Mouse (Mus musculus): Measurements from ENCODE around the gene Smco3.

Smco3 gene

GRCm38 (mm10) chr6:136835352-136835751 is at the start of gene Smco3:
Smco3 (minus strand) TSS chr6:136835452.
- ChIA-PET POLR2A (interaction anchor here in 3 of 4 experiments (0.9 to 18.5 kb wide), 6 partner anchors 9 to 31 kb away, joined by 3 to 441 read pairs (median 37); partner anchors contain the start of genes Hist4h4 (in 3 of the 3) and H2afj (in 2 of the 3)), CTCF (interaction anchor here in 2 of 4 experiments (0.6 to 1.1 kb wide), 2 partner anchors 12 to 1051 kb away, joined by 3 to 7 read pairs; no protein-coding TSS in a partner anchor)

DNA sequence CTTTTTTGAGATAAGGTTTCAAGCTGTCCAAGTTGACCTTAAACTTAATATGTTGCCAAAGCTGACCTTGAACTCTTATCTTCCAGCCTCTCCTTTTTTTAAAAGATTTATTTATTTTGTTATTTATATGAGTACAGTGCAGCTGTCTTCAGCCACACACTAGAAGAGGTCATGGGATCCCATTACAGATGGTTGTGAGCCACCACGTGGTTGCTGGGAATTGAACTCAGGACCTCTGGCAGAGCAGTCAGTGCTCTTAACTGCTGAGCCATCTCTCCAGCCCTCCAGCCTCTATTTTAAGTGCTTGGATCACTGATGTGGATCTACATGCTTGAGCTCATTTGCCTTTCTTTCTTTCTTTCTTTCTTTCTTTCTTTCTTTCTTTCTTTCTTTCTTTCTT is 49.5 kb upstream of the Smco3 start:
- ChIA-PET CTCF (interaction anchor here in 1 of 4 experiments (0.7 kb wide), 1 partner anchor 174 kb away, joined by 4 read pairs; no protein-coding TSS in a partner anchor), POLR2A (interaction anchor here in 2 of 4 experiments (1.1 to 1.7 kb wide), 2 partner anchors 45 to 81 kb away, joined by 3 read pairs; no protein-coding TSS in a partner anchor)

DNA sequence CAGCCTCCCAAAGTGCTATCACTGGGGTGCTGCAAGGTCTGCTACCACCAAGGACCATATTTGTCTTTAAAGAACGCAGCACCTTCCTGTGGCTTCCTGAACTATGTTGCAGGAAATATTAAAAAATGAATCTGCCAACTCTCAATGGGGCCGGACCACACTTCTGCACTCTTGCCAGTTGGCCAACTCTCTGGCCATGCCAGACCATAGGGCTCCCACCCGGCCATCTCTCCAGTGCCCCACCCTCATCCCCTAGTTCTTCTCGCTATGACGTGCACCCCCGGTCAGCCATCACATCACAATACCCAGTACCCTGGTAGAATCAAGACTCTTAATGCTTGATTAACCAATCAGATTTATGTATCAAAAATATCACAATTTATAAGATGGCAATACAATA is 48.7 kb upstream of the Smco3 start:
- CTCF ChIA-PET: interaction anchor here in 1 of 4 experiments (0.6 kb wide), 1 partner anchor 505 kb away, joined by 3 read pairs; no protein-coding TSS in a partner anchor
- POLR2A ChIA-PET: interaction anchor here in 2 of 4 experiments (0.8 to 1.7 kb wide), 3 partner anchors 23 to 80 kb away, joined by 3 read pairs; no protein-coding TSS in a partner anchor

DNA sequence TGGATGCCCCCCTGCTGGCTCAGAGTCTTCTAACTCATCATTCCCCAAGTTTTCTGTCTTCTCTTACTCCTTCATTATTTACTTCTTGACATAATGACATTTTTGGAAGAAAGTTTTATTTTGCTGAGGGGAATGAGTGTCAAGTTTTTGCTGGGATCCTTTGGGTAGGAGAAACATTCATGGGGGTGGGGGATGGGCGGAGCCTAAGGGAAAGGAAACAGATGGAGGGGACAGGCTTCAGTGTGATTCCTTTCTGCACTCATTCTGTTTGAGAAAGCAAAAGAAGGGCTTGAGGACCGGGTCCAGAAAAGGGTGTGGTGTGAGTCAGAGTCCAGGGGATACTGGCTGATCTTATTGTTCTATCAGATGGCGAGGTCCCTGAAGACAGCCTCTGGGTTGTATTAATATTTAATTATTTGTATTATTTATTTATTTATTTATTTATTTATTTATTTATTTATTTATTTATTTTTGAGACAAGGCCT is 48.2 kb upstream of the Smco3 start:
- ChIA-PET CTCF (interaction anchor here in 1 of 4 experiments (0.6 kb wide), 1 partner anchor 505 kb away, joined by 3 read pairs; no protein-coding TSS in a partner anchor), POLR2A (interaction anchor here in 1 of 4 experiments (0.8 kb wide), 1 partner anchor 24 kb away, joined by 3 read pairs; no protein-coding TSS in a partner anchor)

DNA sequence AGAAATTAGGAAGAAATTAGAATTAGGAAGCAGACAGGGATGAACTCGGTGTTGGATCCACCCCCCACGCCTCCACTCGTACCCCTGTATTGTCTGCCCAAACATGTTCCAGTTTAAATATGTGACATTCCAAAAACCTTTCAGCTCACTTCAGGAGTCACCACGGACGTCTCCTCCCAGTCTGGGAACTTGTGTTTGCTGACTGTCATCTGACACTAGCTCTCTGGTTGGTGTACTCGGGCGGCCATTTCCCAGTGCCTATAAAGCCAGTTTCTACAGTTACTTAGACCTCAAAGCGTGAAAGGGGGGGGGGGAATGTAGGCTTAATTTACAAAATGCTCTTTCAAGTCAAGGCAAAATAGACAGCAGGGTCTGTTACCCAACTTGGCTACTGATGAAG is 46.4 kb upstream of the Smco3 start:
- POLR2A ChIA-PET: interaction anchor here in 3 of 4 experiments (0.6 to 1.2 kb wide), 5 partner anchors 13 to 78 kb away, joined by 3 to 6 read pairs (median 4); partner anchors contain the start of genes H2afj (in 1 of the 3) and Hist4h4 (in 1 of the 3)
- CTCF ChIA-PET: interaction anchor here in 2 of 4 experiments (0.6 kb wide), 2 partner anchors 47 to 310 kb away, joined by 3 read pairs; no protein-coding TSS in a partner anchor

GRCm38 (mm10) chr6:136875670-136876069 is 40.4 kb upstream of the Smco3 start, which contains the start of gene Mgp:
Mgp (minus strand) TSS chr6:136875823.
- ChIA-PET CTCF (interaction anchor here in 1 of 4 experiments (0.9 kb wide), 1 partner anchor 28 kb away, joined by 3 read pairs; no protein-coding TSS in a partner anchor), POLR2A (interaction anchor here in 1 of 4 experiments (0.6 to 1.3 kb wide), 3 partner anchors 17 to 775 kb away, joined by 3 to 4 read pairs (median 3); partner anchors contain the start of gene Hist4h4)

DNA sequence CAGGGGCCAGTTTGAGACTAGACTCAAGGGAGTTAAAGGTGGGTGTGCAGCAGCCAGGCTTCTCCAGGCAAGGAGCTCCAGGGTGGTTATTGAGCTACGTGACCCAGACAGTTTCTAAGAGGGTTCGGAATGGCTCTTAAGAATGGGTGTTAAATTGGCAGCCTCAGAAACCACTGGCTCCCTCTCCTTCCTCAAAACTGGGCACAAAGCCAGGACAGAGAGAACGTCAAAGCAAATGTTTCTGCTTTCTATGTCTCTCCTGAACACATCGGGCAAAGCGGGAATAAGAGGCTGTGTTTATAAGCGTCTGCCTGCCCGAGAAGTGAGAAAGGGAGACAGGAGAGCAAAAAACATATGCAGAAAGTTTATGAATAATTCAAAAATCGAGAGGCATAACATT is 39.3 kb upstream of the Smco3 start:
- ChIA-PET POLR2A (interaction anchor here in 2 of 4 experiments (0.8 to 1.3 kb wide), 2 partner anchors 47 to 70 kb away, joined by 3 read pairs; partner anchors contain the start of genes Hist4h4 (in 1 of the 2) and Wbp11 (in 1 of the 2)), CTCF (no interaction called here)

DNA sequence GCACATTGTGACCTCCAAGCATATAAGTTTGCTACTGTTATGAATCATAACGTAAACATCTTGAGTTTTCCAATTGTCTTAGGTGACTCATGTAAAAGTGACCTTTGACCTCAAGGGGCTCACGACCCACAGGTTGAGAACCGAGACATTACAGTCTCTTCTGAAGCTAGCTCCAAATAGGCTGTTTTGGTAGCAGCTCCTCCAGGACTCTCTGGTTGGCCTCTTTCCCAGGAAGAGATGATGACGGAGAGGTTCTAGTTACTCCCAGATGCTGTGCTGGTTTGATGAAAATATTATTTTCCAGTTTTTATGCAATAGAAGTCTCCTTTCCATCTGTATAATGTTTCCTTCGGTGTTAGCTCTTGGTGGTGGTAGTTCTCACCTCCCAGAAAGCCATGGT is 33.7 kb upstream of the Smco3 start:
- ChIA-PET CTCF (no interaction called here), POLR2A (interaction anchor here in 1 of 4 experiments (1.3 kb wide), 1 partner anchor 65 kb away, joined by 8 read pairs; the partner anchor contains the start of gene Hist4h4)

DNA sequence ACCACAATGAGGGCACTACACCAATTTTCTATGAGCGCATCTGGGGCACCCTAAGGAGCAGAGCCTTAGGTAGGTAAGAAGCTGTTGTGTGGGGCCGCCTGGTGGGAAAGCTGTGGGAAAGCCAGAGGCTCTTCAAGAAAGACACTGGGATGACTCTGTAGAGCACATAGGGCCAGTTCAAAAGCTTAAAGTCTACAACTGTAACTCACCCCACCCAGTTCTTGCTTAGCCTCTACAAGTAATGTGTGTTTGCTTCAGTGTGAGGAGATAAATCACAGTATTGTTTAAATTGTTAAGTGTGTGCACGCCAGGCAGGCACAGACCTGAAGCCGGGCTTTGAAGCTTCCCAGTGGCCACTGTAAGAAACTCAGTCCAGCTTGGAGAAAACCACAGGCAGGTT is 30.9 kb upstream of the Smco3 start:
- CTCF ChIA-PET: interaction anchor here in 1 of 4 experiments (0.7 to 1.3 kb wide), 2 partner anchors 19 to 41 kb away, joined by 3 read pairs; no protein-coding TSS in a partner anchor

DNA sequence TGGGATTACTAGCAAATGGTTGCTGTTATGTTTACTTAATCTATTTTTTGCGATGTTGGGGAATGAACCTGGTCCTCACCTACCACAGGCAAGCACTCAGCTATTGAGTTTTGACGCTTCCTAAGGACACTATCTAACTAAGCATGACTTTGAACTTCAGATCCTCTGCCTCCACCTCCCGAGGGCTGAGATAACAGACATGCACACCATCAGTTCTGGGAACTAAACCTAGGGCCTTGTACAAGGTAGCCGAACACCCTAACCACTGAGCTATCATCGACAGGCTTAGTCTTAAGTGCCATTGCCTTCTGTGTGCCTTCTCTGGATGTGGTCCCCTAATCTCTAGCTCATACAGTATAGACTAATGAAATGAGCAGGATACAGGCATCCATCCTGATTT is 30.1 kb upstream of the Smco3 start:
- ChIA-PET POLR2A (interaction anchor here in 1 of 4 experiments (1.6 kb wide), 1 partner anchor 61 kb away, joined by 5 read pairs; the partner anchor contains the start of gene Hist4h4), CTCF (interaction anchor here in 2 of 4 experiments (0.7 to 1.3 kb wide), 3 partner anchors 18 to 115 kb away, joined by 3 read pairs; no protein-coding TSS in a partner anchor)

More for the DNA sequence above, 30.9 kb upstream of the Smco3 start:
- POLR2A ChIA-PET: interaction anchor here in 2 of 4 experiments (0.7 to 1.6 kb wide), 3 partner anchors 62 to 100 kb away, joined by 3 to 7 read pairs (median 5); partner anchors contain the start of gene Hist4h4 (in 1 of the 2)

- ChIA-PET POLR2A (interaction anchor here in 2 of 4 experiments (0.5 to 1.4 kb wide), 3 partner anchors 33 to 119 kb away, joined by 3 to 7 read pairs (median 3); partner anchors contain the start of genes Hist4h4 (in 1 of the 2) and Wbp11 (in 1 of the 2)), CTCF (interaction anchor here (0.5 to 3.7 kb wide), 24 partner anchors 11 to 898 kb away, joined by 3 to 16 read pairs (median 4); no protein-coding TSS in a partner anchor)
These were observed 25.8 kb upstream of the Smco3 start for GRCm38 (mm10) chr6:136861020-136861419.

DNA sequence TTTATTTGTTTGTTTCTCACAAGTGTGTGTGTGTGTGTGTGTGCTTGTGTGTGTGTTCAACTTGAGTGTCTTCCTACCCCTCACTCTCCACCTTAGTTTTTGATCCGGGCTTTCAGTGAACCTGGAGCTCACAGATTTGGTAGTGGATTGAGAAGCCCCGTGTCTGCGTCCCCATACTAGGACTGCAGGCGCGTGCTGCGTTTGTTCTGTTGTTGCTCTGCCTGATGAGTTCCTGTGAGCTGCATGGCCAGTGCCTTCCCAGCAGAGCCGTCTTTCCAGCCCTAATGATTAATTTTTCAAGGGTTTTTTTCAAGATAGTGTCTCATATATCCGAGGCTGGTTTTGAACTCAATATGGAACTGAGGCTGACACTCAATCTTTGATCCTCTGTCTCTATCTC is 23.2 kb upstream of the Smco3 start:
- ChIA-PET CTCF (interaction anchor here in 3 of 4 experiments (0.5 to 3.1 kb wide), 5 partner anchors 11 to 142 kb away, joined by 3 to 17 read pairs (median 5); no protein-coding TSS in a partner anchor), POLR2A (interaction anchor here in 3 of 4 experiments (0.6 to 4.8 kb wide), 5 partner anchors 18 to 54 kb away, joined by 3 to 33 read pairs (median 3); partner anchors contain the start of gene Hist4h4 (in 3 of the 3))

DNA sequence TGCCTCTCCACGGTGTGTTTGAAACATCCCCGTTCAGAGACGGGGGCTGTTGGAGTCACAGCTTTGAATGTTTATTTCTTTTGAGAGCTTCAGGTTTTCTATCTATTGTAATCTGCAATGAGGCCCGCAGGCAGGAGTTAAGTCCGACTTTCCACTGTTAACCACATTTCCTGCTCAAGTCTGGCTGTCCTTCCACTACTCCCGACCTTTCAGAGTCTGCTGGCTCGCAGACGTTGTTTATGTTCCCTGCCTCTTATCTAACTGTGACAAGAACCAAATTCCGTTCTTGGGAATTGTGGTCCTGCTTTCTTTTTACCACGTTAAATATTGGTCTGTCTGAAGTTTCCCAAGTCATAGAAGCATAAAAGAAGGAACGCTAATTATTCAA is 22.6 kb upstream of the Smco3 start:
- ChIA-PET CTCF (interaction anchor here in 2 of 4 experiments (1.1 to 3.1 kb wide), 4 partner anchors 10 to 122 kb away, joined by 3 to 17 read pairs (median 10); no protein-coding TSS in a partner anchor), POLR2A (interaction anchor here in 3 of 4 experiments (0.6 to 4.8 kb wide), 5 partner anchors 18 to 54 kb away, joined by 3 to 33 read pairs (median 3); partner anchors contain the start of gene Hist4h4 (in 3 of the 3))

DNA sequence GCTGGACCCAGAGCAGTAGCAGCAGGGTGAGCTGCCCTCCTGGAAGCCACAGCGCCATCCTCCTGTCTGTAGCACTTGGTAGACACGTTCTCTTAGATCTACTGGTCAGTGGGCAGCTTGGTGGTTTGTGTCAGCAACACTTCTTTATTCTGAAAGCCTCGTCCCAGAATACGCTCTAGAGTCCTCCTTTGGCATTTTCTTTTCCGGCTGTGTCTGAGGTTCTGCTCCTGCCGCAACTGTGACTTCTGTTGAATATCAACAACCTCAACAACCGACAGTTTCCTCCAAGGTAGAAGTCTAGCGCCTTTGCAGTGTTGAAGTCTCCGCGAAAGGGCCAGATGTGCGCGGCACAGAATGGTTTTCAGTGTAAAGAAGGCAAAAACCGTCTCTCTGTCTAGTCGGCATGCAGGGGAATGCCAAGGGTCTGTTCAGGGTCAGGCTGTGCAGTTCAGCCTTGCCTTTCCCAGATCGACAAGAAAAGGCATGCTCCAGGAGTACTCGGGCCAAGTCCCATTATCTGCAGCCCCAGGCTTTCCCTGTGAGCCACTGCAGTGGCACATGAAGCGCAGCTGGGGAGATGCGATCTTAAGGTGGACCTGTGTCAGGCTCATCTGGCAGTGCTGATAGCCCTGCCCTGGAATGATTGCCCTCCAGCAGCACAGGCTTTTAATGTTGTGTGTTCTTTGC is 22.1 kb upstream of the Smco3 start, which contains the start of gene Art4:
TSS of gene Art4 (minus strand) at position 548 of the 687 bp plus-strand sequence.
- ChIA-PET POLR2A (interaction anchor here in 3 of 4 experiments (0.7 to 4.8 kb wide), 8 partner anchors 18 to 100 kb away, joined by 3 to 33 read pairs (median 4); partner anchors contain the start of genes Hist4h4 (in 3 of the 3), BC049715 (in 1 of the 3) and Wbp11 (in 1 of the 3)), CTCF (interaction anchor here in 2 of 4 experiments (1.1 to 3.1 kb wide), 4 partner anchors 10 to 123 kb away, joined by 3 to 17 read pairs (median 10); no protein-coding TSS in a partner anchor)

DNA sequence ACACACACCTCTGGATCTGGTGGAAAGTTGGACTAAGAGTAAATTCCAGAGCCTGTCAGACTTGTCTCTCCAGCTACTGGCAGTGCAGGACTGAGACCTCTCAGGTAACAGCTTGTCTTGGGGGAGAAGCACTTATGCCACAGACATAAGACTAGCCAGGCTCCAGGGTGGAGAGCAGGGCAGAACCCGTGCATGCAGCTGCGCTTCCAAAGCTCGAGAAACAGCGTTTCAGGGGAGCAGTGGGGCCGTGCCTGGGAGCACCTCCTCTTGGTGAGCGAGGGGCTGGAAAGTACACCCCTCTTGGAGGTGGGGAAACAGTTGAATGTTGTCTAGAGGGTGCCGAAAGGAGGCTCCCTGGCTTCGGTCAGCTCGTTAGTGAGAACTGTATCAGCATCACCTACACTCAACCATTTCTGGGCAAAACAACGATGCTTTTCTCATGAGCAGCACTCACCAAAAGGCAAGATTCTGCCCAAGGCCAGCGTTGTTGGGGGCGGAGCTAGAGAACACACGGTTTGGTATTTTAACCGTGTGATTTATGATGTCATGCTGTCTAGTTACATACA is 20.9 kb upstream of the Smco3 start:
- ChIA-PET POLR2A (interaction anchor here in 3 of 4 experiments (0.6 to 4.8 kb wide), 9 partner anchors 9 to 314 kb away, joined by 3 to 33 read pairs (median 5); partner anchors contain the start of genes Hist4h4 (in 3 of the 3), Wbp11 (in 2 of the 3), BC049715 (in 1 of the 3) and Rerg (in 1 of the 3)), CTCF (interaction anchor here in 3 of 4 experiments (0.7 to 3.1 kb wide), 4 partner anchors 8 to 9 kb away, joined by 4 to 17 read pairs (median 10); no protein-coding TSS in a partner anchor)

DNA sequence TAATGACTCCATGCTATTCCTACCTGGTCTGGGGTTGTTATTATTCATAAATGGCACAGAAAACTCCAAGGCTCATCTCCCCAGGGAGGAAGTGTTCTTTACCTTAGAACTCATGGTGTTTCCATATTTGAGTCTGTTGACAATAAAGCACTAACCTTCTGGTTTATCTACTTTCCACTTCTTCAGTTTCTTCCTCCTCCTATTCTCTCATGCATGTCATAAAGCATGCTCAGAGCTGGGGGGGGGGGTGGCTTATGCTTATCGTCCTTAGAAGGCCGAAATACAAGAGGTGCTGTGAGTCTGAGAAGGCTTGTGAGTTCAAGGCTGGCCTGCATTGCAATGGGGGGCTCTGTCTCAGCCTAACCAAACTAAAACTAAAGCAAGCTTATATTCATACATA is 19.9 kb upstream of the Smco3 start:
- ChIA-PET CTCF (interaction anchor here in 1 of 4 experiments (3.1 kb wide), 1 partner anchor 8 kb away, joined by 17 read pairs; no protein-coding TSS in a partner anchor), POLR2A (interaction anchor here in 3 of 4 experiments (1.0 to 4.8 kb wide), 5 partner anchors 8 to 315 kb away, joined by 4 to 33 read pairs (median 5); partner anchors contain the start of genes Hist4h4 (in 3 of the 3) and Rerg (in 1 of the 3))

DNA sequence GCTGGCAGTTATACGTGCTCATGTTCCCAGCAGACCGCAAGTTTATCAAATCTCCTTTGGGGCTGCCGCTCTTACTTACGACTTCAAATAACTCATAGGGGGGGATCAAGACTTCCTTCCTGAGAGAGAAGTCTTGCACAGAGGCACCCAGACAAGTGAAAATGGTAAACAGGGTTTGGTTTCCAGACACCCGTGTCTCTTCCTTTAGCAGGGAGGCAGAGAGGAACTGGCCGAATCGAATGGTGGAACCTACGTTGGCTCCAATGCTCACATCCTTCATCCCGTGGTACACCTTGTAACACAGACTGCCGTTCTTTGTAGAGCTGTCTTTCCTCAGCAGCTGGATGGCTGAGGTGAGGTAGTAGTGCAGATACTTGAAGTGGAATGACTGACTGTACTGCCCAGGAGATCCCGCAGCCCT is 19.1 kb upstream of the Smco3 start:
- CTCF ChIA-PET: interaction anchor here in 1 of 4 experiments (0.7 kb wide), 1 partner anchor 66 kb away, joined by 3 read pairs; no protein-coding TSS in a partner anchor
- POLR2A ChIA-PET: interaction anchor here in 2 of 4 experiments (1.9 to 3.0 kb wide), 2 partner anchors 26 to 50 kb away, joined by 12 to 14 read pairs; partner anchors contain the start of genes Hist4h4 (in 1 of the 2) and Wbp11 (in 1 of the 2)

All from embryonic stem cell, embryonic (primary cell).